Comparison of ENCODE assay signal across 28 mouse cellular contexts in the genomic region with DNA sequence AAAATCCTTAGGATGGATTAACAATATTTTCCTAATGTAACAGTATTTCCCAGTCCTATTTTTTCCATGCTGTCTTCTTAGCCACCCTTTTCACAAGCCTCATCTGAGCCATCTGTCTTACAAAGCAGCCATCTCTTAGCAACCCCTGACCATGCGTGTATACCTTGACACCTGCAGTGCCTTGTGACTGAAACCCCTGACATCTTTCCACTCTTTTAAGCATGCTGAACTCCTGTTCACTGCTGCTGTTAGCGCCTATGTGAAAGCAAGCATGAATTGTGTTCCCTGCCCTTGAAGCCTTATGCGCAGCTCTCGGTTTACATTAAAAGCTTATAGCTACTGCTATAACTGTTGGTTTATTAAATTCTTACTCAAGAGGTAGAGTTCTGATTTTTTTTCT. TPM values are rescaled to one million over a fixed set of nuclear protein-coding genes. Genes with fewer than 3 reads are reported as not detected.
A peak's percentile ranks its signal among the peaks of the same experiment; 100 is the strongest.
DNase-seq lines count a peak whose midpoint lies in the region; ATAC-seq and TF ChIP-seq lines count a peak whose summit lies in the region.
"Had no signal": no experiment of that assay in that cellular context is flagged by ENCODE, and none has a peak within 500 bp of the region (broad histone marks: within the 10 kb centered on the region; RNA-seq: fewer than 3 reads in every experiment).

No protein-coding gene starts in this region.

- ATAC-seq in hindbrain, embryonic 16.5 days, result peak; percentile 42; the same call in 1 of the 2 replicates
- no peak for ATAC-seq in hindbrain, embryonic 11.5 days (ENCODE audit: low FRiP score)
- ATAC-seq in midbrain, embryonic 11.5 days (ENCODE audit: low FRiP score), result no peak
- no peak for ATAC-seq in midbrain, embryonic 16.5 days
- ATAC-seq: activated CD4-positive, CD25-positive, alpha-beta regulatory T cell, adult 4 months; forebrain, embryonic 14.5 days; forebrain, embryonic 16.5 days; Patski had no signal

- H3K27ac ChIP-seq in hindbrain, embryonic 16.5 days (ENCODE audit: low read depth, low read length), result no peak overlapping the region
- no peak overlapping the region for H3K27ac ChIP-seq in hindbrain, embryonic 11.5 days (ENCODE audit: low read depth, low read length)
- no peak overlapping the region for H3K27ac ChIP-seq in midbrain, embryonic 11.5 days (ENCODE audit: low read depth, low read length)
- H3K27ac ChIP-seq in midbrain, embryonic 16.5 days (ENCODE audit: low read length), result no peak overlapping the region
- H3K27ac ChIP-seq: embryonic facial prominence, embryonic 13.5 days; embryonic facial prominence, embryonic 15.5 days; forebrain, embryonic 10.5 days; forebrain, embryonic 12.5 days had no signal

- TF ChIP-seq CTCF in brain, embryonic 14.5 days (IDR thresholded peaks at IDR 0.05; ENCODE audit: borderline replicate concordance, extremely low read depth, insufficient read depth, insufficient read length), result no peak

- H3K4me2 ChIP-seq in hindbrain, embryonic 16.5 days (ENCODE audit: low read length), result no peak overlapping the region
- no peak overlapping the region for H3K4me2 ChIP-seq in hindbrain, embryonic 11.5 days (replicated peaks; ENCODE audit: low read depth, low read length)
- no peak overlapping the region for H3K4me2 ChIP-seq in midbrain, embryonic 11.5 days
- no peak overlapping the region for H3K4me2 ChIP-seq in midbrain, embryonic 16.5 days (ENCODE audit: low read length)
- H3K4me2 ChIP-seq: embryonic facial prominence, embryonic 13.5 days; embryonic facial prominence, embryonic 15.5 days; forebrain, embryonic 12.5 days had no signal

- no peaks in the 10 kb centered on the region for H3K27me3 ChIP-seq in hindbrain, embryonic 16.5 days (replicated peaks; ENCODE audit: control insufficient read depth, insufficient read depth, low read length)
- no peaks in the 10 kb centered on the region for H3K27me3 ChIP-seq in hindbrain, embryonic 11.5 days (ENCODE audit: control insufficient read depth, insufficient read depth, low read length)
- no peaks in the 10 kb centered on the region for H3K27me3 ChIP-seq in midbrain, embryonic 11.5 days (ENCODE audit: control insufficient read depth, insufficient read depth, low read length)
- H3K27me3 ChIP-seq in midbrain, embryonic 16.5 days (ENCODE audit: control insufficient read depth, insufficient read depth, low read depth, low read length), result no peaks in the 10 kb centered on the region; the same call in 1 of the 2 replicates
- no peaks in the 10 kb centered on the region for H3K27me3 ChIP-seq in splenic B cell, adult 2 months (ENCODE audit: control insufficient read depth, insufficient read depth, low read length, poor library complexity, severe bottlenecking)
- H3K27me3 ChIP-seq: embryonic facial prominence, embryonic 13.5 days; embryonic facial prominence, embryonic 15.5 days; forebrain, embryonic 12.5 days; Patski had no signal

- 74% methylated on average over 4 of the region's 4 CpGs for WGBS in hindbrain, embryonic 16.5 days
- WGBS in hindbrain, embryonic 11.5 days, result 89% methylated on average over 4 of the region's 4 CpGs
- 89% methylated on average over 4 of the region's 4 CpGs for WGBS in midbrain, embryonic 11.5 days
- 75% methylated on average over 4 of the region's 4 CpGs for WGBS in midbrain, embryonic 16.5 days

- no peak overlapping the region for H3K4me3 ChIP-seq in hindbrain, embryonic 16.5 days (ENCODE audit: low read length)
- H3K4me3 ChIP-seq in hindbrain, embryonic 11.5 days (ENCODE audit: low read depth, low read length), result no peak overlapping the region
- no peak overlapping the region for H3K4me3 ChIP-seq in midbrain, embryonic 11.5 days (ENCODE audit: low read depth, low read length)
- no peak overlapping the region for H3K4me3 ChIP-seq in midbrain, embryonic 16.5 days (ENCODE audit: low read depth, low read length)
- H3K4me3 ChIP-seq: embryonic facial prominence, embryonic 13.5 days; embryonic facial prominence, embryonic 15.5 days; erythroblast, embryonic 14.5 days; forebrain, embryonic 10.5 days; forebrain, embryonic 12.5 days had no signal

- no peaks in the 10 kb centered on the region for H3K9me3 ChIP-seq in hindbrain, embryonic 16.5 days (ENCODE audit: control insufficient read depth, low read length)
- H3K9me3 ChIP-seq in hindbrain, embryonic 11.5 days (ENCODE audit: control insufficient read depth, low read length), result no peaks in the 10 kb centered on the region
- no peaks in the 10 kb centered on the region for H3K9me3 ChIP-seq in midbrain, embryonic 11.5 days (ENCODE audit: control insufficient read depth, low read length)
- no peaks in the 10 kb centered on the region for H3K9me3 ChIP-seq in midbrain, embryonic 16.5 days (replicated peaks; ENCODE audit: control insufficient read depth, low read length, poor library complexity, severe bottlenecking)
- H3K9me3 ChIP-seq: embryonic facial prominence, embryonic 13.5 days; embryonic facial prominence, embryonic 15.5 days; forebrain, embryonic 10.5 days; forebrain, embryonic 12.5 days; G1E had no signal

- no peaks in the 10 kb centered on the region for H3K36me3 ChIP-seq in hindbrain, embryonic 16.5 days (ENCODE audit: control insufficient read depth, insufficient read depth, low read length)
- H3K36me3 ChIP-seq in hindbrain, embryonic 11.5 days (ENCODE audit: control insufficient read depth, insufficient read depth, low read length), result no peaks in the 10 kb centered on the region
- H3K36me3 ChIP-seq in midbrain, embryonic 11.5 days (ENCODE audit: control insufficient read depth, insufficient read depth, low read length), result no peaks in the 10 kb centered on the region
- no peaks in the 10 kb centered on the region for H3K36me3 ChIP-seq in midbrain, embryonic 16.5 days (ENCODE audit: control insufficient read depth, insufficient read depth, low read length)
- H3K36me3 ChIP-seq in splenic B cell, adult 2 months (ENCODE audit: control insufficient read depth, insufficient read depth, low read length, poor library complexity, severe bottlenecking), result no peaks in the 10 kb centered on the region; the same call in 1 of the 2 replicates
- H3K36me3 ChIP-seq: embryonic facial prominence, embryonic 15.5 days; forebrain, embryonic 10.5 days; forebrain, embryonic 12.5 days had no signal

- H3K9ac ChIP-seq in hindbrain, embryonic 16.5 days (ENCODE audit: low read depth, low read length), result no peak overlapping the region
- H3K9ac ChIP-seq in hindbrain, embryonic 11.5 days (ENCODE audit: low read depth, low read length), result no peak overlapping the region
- H3K9ac ChIP-seq in midbrain, embryonic 11.5 days (ENCODE audit: low read length), result no peak overlapping the region
- no peak overlapping the region for H3K9ac ChIP-seq in midbrain, embryonic 16.5 days (ENCODE audit: low read depth, low read length)
- H3K9ac ChIP-seq: embryonic facial prominence, embryonic 13.5 days; embryonic facial prominence, embryonic 15.5 days; forebrain, embryonic 12.5 days had no signal

- TF ChIP-seq POLR2A in brain, embryonic 14.5 days (IDR thresholded peaks at IDR 0.05; ENCODE audit: borderline replicate concordance, extremely low read depth, insufficient read depth, insufficient read length, poor library complexity, severe bottlenecking), result no peak

- H3K4me1 ChIP-seq in hindbrain, embryonic 16.5 days (ENCODE audit: control insufficient read depth, insufficient read depth, low read depth, low read length), result no peaks in the 10 kb centered on the region
- H3K4me1 ChIP-seq in hindbrain, embryonic 11.5 days (replicated peaks; ENCODE audit: control insufficient read depth, insufficient read depth, low read length), result no peaks in the 10 kb centered on the region
- no peaks in the 10 kb centered on the region for H3K4me1 ChIP-seq in midbrain, embryonic 11.5 days (ENCODE audit: control insufficient read depth, insufficient read depth, low read length)
- H3K4me1 ChIP-seq in midbrain, embryonic 16.5 days (ENCODE audit: control insufficient read depth, insufficient read depth, low read length), result peaks cover 3% of the 10 kb centered on the region
- H3K4me1 ChIP-seq: embryonic facial prominence, embryonic 13.5 days; embryonic facial prominence, embryonic 15.5 days; forebrain, embryonic 10.5 days had no signal

- no peak for DNase-seq in hindbrain, embryonic 11.5 days (ENCODE audit: low spot score)
- DNase-seq in midbrain, embryonic 11.5 days (ENCODE audit: low spot score, missing footprints), result peak; percentile 14
- DNase-seq in brain, embryonic 14.5 days (ENCODE audit: low read depth), result peak; percentile 32
- peak; percentile 61 for DNase-seq in splenic B cell, adult 2 months (ENCODE audit: low read depth, low spot score)
- DNase-seq in layer of hippocampus, postnatal 10 days (ENCODE audit: low spot score in 2 of 2), result no peak
- DNase-seq in right cerebral cortex, adult 18-20 months, result no peak
- DNase-seq: adrenal gland, adult 8-10 months; adrenal gland, postnatal 14 days; adrenal gland, postnatal 36 days; cerebellum, adult 11 months; cerebellum, adult 18-20 months; cerebellum, adult 8-10 months; cerebellum, adult 9-11 months; cerebellum, postnatal 14 days; cerebellum, postnatal 36 days; embryo, embryonic 11 days had no signal

RNA-seq across cellular contexts. Expression of gene Sdccag8, which starts 10.6 kb away (rescaled TPM):
- 24.1 and 25.8 TPM in 2 replicates for polyA plus RNA-seq in hindbrain, embryonic 16.5 days (2015; fragmentation: Nextera tagmentation; extraction: Ambion mirVana)
- 23.9 and 26.7 TPM in 2 replicates for polyA plus RNA-seq in hindbrain, embryonic 11.5 days (2014; fragmentation: Nextera tagmentation; extraction: Ambion mirVana)
- 29.4 and 30.1 TPM in 2 replicates for polyA plus RNA-seq in midbrain, embryonic 11.5 days (2014; fragmentation: Nextera tagmentation; extraction: Ambion mirVana)
- 25.6 and 27.4 TPM in 2 replicates for polyA plus RNA-seq in midbrain, embryonic 16.5 days (2015; fragmentation: Nextera tagmentation; extraction: Ambion mirVana)
- polyA plus RNA-seq in brain, embryonic 14.5 days (2012; rRNA removed), result 11.2 and 11.4 TPM in 2 replicates
- total RNA-seq in layer of hippocampus, postnatal 10 days (2021), result 10 to 100 TPM in 1 of 2 experiments, 1 to 10 TPM in 1; 9.8 to 12.7 TPM

RNA-seq across cellular contexts. Expression of gene Cep170, which starts 11.2 kb away (rescaled TPM):
- polyA plus RNA-seq in hindbrain, embryonic 16.5 days (2015; fragmentation: Nextera tagmentation; extraction: Ambion mirVana), result 82.8 and 91.4 TPM in 2 replicates
- 80.1 and 108 TPM in 2 replicates for polyA plus RNA-seq in hindbrain, embryonic 11.5 days (2014; fragmentation: Nextera tagmentation; extraction: Ambion mirVana)
- polyA plus RNA-seq in midbrain, embryonic 11.5 days (2014; fragmentation: Nextera tagmentation; extraction: Ambion mirVana), result 69.2 and 80.3 TPM in 2 replicates
- 117 and 133 TPM in 2 replicates for polyA plus RNA-seq in midbrain, embryonic 16.5 days (2015; fragmentation: Nextera tagmentation; extraction: Ambion mirVana)
- polyA plus RNA-seq in brain, embryonic 14.5 days (2012; rRNA removed), result 178 and 198 TPM in 2 replicates
- 100 to 1,000 TPM; 152 to 164 TPM for total RNA-seq in layer of hippocampus, postnatal 10 days (2021)

Comparison
In these comparisons a context has a peak if more than half of its experiments do, and no peak if none do; other contexts are left out.
1. DNase-seq: peak in midbrain, embryonic 11.5 days (single experiment), brain, embryonic 14.5 days (single experiment) and splenic B cell, adult 2 months (single experiment); none in hindbrain, embryonic 11.5 days (single experiment), layer of hippocampus, postnatal 10 days (0 of 2) and right cerebral cortex, adult 18-20 months (single experiment).